Mouse (Mus musculus) forebrain, embryonic 14.5 days (tissue): Measurements from ENCODE around the gene Psmc3. TPM values are rescaled to one million over a fixed set of nuclear protein-coding genes. Genes with fewer than 3 reads are reported as not detected.
A peak's percentile ranks its signal among the peaks of the same experiment; 100 is the strongest.

ENCODE experiments used
- ATAC-seq: fragments of 200-750 bp; cut with Nextera tagmentation; 2 replicates; pipeline ENCODE4 v1.8.0; 2017; ENCODE audit warnings: mild to moderate bottlenecking, moderate library complexity
- DNase-seq: peaks from one replicate; pipeline ENCODE4 v3.0.0-alpha.2; 2015; ENCODE audit warnings: low spot score
- H3K27ac ChIP-seq: fragments of 300-500 bp; sonication (generic); 2 replicates; pipeline ENCODE4 v1.5.1; 2014; ENCODE audit warnings: low read depth, mild to moderate bottlenecking, control low read depth, low read length, moderate library complexity
- H3K27me3 ChIP-seq: fragments of 300-500 bp; sonication (generic); replicated peaks from 2 replicates; pipeline ENCODE4 v1.6.1; 2014; ENCODE audit warnings: low read length, control low read depth, mixed read lengths; ENCODE audit not compliant: control insufficient read depth, insufficient read depth
- H3K36me3 ChIP-seq: fragments of 300-500 bp; sonication (generic); 2 replicates; pipeline ENCODE4 v1.6.1; 2014; ENCODE audit warnings: low read length, control low read depth; ENCODE audit not compliant: control insufficient read depth, insufficient read depth
- H3K4me1 ChIP-seq: fragments of 300-500 bp; sonication (generic); 2 replicates; pipeline ENCODE4 v1.6.1; 2014; ENCODE audit warnings: antibody characterized with exemption, low read length, control low read depth; ENCODE audit not compliant: control insufficient read depth, insufficient read depth
- H3K4me2 ChIP-seq: fragments of 300-500 bp; sonication (generic); 2 replicates; pipeline ENCODE4 v1.6.1; 2014; ENCODE audit warnings: mild to moderate bottlenecking, control low read depth, low read length
- H3K4me3 ChIP-seq: fragments of 300-500 bp; sonication (generic); 2 replicates; pipeline ENCODE4 v1.5.1; 2014; ENCODE audit warnings: low read depth, low read length, control low read depth
- H3K9ac ChIP-seq: fragments of 300-500 bp; sonication (generic); 2 replicates; pipeline ENCODE4 v1.6.1; 2014; ENCODE audit warnings: mild to moderate bottlenecking, low read length, control low read depth, moderate library complexity
- H3K9me3 ChIP-seq: fragments of 300-500 bp; sonication (generic); replicated peaks from 2 replicates; pipeline ENCODE4 v1.6.1; 2016; ENCODE audit warnings: low read length, control low read depth, mixed read lengths; ENCODE audit not compliant: control insufficient read depth
- WGBS: fragments of 180-500 bp; shearing (Covaris S2); extraction: QIAGEN DNeasy Blood & Tissue Kit; methylation state at CpG from one replicate; pipeline ENCODE4 v1.1.7; 2014; 5-methylcytosine and 5-hydroxymethylcytosine counted together
- polyA plus RNA-seq: library from polyadenylated mRNA; unstranded; fragments of >200 nt; fragmentation: Nextera tagmentation; extraction: Ambion mirVana; gene quantifications from 2 replicates; pipeline ENCODE4 v1.2.1, GENCODE M21; 2014

Gene Psmc3
- polyA plus RNA-seq, 1 experiment from 2014 or later = 298 TPM

DNA sequence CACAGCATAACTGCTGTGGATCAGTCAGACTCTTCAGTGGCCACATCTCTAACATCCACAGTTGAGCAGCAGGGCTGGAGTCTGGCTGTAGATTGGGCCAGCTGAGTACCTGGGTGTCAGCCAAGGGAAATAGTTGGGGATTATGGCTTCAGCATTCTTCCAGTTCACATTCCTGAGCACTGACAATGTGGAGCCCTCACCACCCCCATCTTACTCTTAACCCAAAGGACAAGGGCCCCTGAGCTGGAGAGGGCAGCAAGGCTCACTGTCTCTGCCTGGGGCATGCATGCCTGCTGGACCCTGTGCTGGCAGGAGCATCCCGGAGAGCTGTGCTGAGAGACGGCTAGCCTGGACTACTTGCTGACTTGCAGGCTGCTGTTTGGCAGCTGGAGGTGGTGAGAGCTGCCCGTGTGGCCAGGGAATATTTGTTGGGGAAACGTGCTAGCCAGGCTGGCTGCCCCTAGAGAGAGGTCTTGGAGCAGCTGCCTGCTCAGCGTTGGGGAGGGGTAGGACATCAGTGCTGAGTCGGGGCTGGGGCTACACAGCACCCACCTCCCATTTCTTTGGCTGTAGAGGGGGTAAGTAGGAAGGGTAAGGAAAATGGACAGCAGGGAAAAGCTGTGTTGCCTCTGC, 8.2 kb downstream of the Psmc3 start:
- no peak for ATAC-seq
- no peak for DNase-seq
- Histone ChIP-seq H3K27me3 (no peaks in the 10 kb centered on the region), H3K4me1 (no peaks in the 10 kb centered on the region), H3K4me3 (no peak overlapping the region), H3K36me3 (peaks cover 90% of the 10 kb centered on the region), H3K9ac (no peak overlapping the region), H3K4me2 (no peak overlapping the region), H3K27ac (no peak overlapping the region), H3K9me3 (no peaks in the 10 kb centered on the region)
- 90% methylated on average over 6 of the region's 6 CpGs for WGBS

DNA sequence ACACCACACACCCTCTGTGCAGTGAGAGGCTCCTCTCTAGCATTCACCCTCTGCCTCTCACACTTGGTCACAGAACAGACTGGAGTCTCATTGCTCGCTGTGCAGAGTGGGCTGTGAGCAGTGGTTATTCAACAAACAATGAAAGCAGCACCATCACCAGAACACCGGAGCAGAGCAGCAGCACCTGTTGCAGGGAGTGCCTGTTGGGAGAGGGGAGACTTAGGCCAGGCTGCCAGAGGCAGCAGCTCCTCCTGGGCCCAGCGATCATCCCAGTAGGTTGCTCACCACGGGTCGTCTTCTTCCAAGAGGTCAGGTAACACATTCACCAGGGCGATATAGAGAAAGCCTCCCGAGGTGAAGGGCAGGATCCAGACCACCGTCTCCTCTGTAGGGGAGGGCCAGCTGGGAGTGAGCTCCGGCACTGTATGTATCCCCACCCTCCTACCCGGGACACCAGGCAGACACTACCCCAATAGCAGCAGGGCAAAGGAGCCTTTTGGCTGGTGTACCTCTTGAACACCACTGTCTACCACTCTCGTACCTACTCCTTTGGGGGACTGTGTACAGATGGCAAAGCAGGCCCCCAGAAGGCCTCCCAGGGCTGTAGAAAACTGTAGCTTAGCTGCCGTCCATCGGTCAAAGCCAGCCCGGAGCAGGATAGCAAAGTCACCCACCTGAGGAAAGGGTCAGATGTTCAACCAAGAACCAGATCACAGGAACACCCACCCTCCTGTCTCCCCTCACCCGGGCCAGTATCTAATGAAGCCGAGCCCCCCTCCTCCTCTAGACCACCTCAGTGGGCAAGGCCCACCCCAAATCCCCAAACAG, 9.2 kb downstream of the Psmc3 start:
- no peaks in the 10 kb centered on the region for H3K9me3 ChIP-seq
- H3K4me2 ChIP-seq = no peak overlapping the region
- no peaks in the 10 kb centered on the region for H3K27me3 ChIP-seq
- DNase-seq (no peak), ATAC-seq (no peak)
- H3K36me3 ChIP-seq = peaks cover 80% of the 10 kb centered on the region
- no peak overlapping the region for H3K4me3 ChIP-seq
- no peaks in the 10 kb centered on the region for H3K4me1 ChIP-seq
- 89% methylated on average over 16 of the region's 16 CpGs for WGBS
- H3K9ac ChIP-seq = no peak overlapping the region
- no peak overlapping the region for H3K27ac ChIP-seq

GRCm38 (mm10) chr2:91064211-91064610, 10.4 kb downstream of the Psmc3 start:
- ATAC-seq = no peak
- H3K36me3 ChIP-seq = peaks cover 67% of the 10 kb centered on the region

DNA sequence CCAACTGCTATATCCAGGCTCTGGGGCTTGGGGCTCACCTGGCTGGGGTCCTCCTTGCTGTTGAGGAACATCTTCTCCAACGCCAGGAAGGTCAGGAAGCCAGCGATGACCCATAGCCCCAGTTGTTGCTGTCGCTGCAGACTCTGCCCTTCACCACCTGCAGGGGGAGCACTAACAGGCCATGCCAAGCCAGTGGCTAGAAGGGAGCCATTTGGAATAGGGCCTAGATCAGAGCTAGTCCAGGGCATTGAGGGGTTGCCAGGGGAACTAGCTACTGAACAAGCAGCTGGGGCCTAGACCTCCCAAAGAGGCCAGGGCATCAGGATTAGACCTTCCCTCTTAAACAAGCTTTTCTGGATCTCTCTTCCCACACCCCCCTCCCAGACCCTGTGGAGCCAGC, 11.7 kb downstream of the Psmc3 start:
- H3K4me1 ChIP-seq = peaks cover 7% of the 10 kb centered on the region
- DNase-seq = peak; percentile 60
- no peak overlapping the region for H3K4me3 ChIP-seq
- no peak overlapping the region for H3K9ac ChIP-seq
- 44% methylated on average over 3 of the region's 3 CpGs for WGBS
- H3K27ac ChIP-seq = no peak overlapping the region; the same call in 1 of the 2 replicates
- no peaks in the 10 kb centered on the region for H3K9me3 ChIP-seq
- no peaks in the 10 kb centered on the region for H3K27me3 ChIP-seq
- no peak for ATAC-seq
- H3K36me3 ChIP-seq = peaks cover 54% of the 10 kb centered on the region
- H3K4me2 ChIP-seq = no peak overlapping the region

More at GRCm38 (mm10) chr2:91064211-91064610, 10.4 kb downstream of the Psmc3 start:
- Histone ChIP-seq H3K27me3 (no peaks in the 10 kb centered on the region), H3K27ac (no peak overlapping the region), H3K4me2 (no peak overlapping the region), H3K9ac (no peak overlapping the region), H3K9me3 (no peaks in the 10 kb centered on the region), H3K4me1 (peaks cover 2% of the 10 kb centered on the region), H3K4me3 (no peak overlapping the region)
- DNase-seq = no peak
- WGBS = 87% methylated on average over 6 of the region's 6 CpGs

GRCm38 (mm10) chr2:91066455-91066854, 12.6 kb downstream of the Psmc3 start:
- Histone ChIP-seq H3K9me3 (no peaks in the 10 kb centered on the region), H3K36me3 (peaks cover 45% of the 10 kb centered on the region), H3K4me3 (no peak overlapping the region), H3K4me2 (no peak overlapping the region), H3K27me3 (no peaks in the 10 kb centered on the region), H3K9ac (no peak overlapping the region), H3K27ac (no peak overlapping the region), H3K4me1 (peaks cover 13% of the 10 kb centered on the region)
- no peak for DNase-seq
- no peak for ATAC-seq
- whole genome bisulfite sequencing = 80% methylated on average over 3 of the region's 3 CpGs

- H3K9ac ChIP-seq = peak overlapping the region; percentile 32; the same call in 1 of the 2 replicates
- H3K4me2 ChIP-seq = peak overlapping the region; percentile 83; the same call in 1 of the 2 replicates
- ATAC-seq = no peak
- peaks cover 27% of the 10 kb centered on the region for H3K36me3 ChIP-seq
- H3K27ac ChIP-seq = no peak overlapping the region
- no peak for DNase-seq
- WGBS = 52% methylated on average over 13 of the region's 13 CpGs
- no peaks in the 10 kb centered on the region for H3K9me3 ChIP-seq
- H3K4me1 ChIP-seq = peaks cover 13% of the 10 kb centered on the region
- H3K4me3 ChIP-seq = no peak overlapping the region
- no peaks in the 10 kb centered on the region for H3K27me3 ChIP-seq
These were observed 14.5 kb downstream of the Psmc3 start for GRCm38 (mm10) chr2:91068162-91068871.

DNA sequence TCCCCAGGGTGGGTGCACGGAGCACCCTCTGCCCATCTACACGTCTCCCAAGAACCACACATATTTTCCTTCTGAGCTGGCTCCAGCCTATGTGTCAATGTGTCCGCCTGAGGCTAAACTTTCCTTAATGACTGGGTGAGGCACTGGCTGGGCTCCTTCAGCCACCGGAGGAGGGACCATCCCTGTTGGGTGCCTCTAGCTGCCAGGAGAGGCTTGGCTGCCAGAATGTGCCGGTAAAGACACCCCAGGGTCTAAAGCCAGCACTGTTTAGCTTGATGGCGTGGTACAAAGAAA, 15.0 kb downstream of the Psmc3 start:
- peak overlapping the region; percentile 83; the same call in 1 of the 2 replicates for H3K9ac ChIP-seq
- WGBS = 46% methylated on average over 6 of the region's 6 CpGs

DNA sequence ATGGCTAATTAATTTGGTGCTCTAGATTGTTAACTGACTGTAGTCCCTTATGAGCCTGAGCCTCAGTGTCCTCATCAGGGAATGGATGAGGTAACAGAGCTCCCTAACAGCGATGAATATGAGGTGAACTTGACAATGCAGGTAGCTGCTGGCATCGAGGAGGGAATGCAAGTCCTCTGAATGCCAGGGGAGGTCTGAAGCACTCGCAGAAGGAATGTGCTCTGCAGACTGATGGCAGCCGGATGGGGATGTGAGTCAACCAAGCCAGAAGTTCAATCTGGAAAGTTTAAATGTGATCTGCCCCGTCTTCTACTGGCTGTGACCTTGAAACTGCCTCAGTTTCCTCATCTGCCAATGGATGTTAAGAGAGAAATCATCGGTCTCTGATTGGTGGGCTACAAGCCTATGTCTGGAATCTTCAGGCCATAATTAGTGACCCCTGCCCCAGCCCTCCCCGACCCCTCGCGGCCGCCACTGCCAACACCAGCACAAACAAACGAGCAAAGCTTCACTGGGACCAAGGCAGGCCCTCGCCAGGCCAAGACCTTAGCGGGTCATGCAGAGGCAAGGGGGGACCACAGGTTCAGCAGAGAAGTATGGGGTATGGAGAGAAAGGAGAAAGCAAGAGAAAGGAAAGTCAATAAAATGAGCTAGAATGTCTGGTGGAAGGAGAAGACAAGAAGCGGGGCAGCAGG, 15.6 kb downstream of the Psmc3 start:
- Histone ChIP-seq H3K4me3 (peak overlapping the region; percentile 68), H3K27me3 (no peaks in the 10 kb centered on the region), H3K4me2 (peak overlapping the region; percentile 83), H3K4me1 (peaks cover 13% of the 10 kb centered on the region), H3K9me3 (no peaks in the 10 kb centered on the region), H3K36me3 (peaks cover 16% of the 10 kb centered on the region), H3K9ac (peak overlapping the region; percentile 83), H3K27ac (peak overlapping the region; percentile 74; the same call in 1 of the 2 replicates)
- DNase-seq (no peak), ATAC-seq (peak; percentile 1)
- WGBS = 9% methylated on average over 14 of the region's 14 CpGs

More for the DNA sequence above, 15.0 kb downstream of the Psmc3 start:
- Histone ChIP-seq H3K27ac (no peak overlapping the region), H3K36me3 (peaks cover 22% of the 10 kb centered on the region), H3K4me2 (peak overlapping the region; percentile 83), H3K4me1 (peaks cover 13% of the 10 kb centered on the region), H3K4me3 (peak overlapping the region; percentile 68; the same call in 1 of the 2 replicates), H3K27me3 (no peaks in the 10 kb centered on the region), H3K9me3 (no peaks in the 10 kb centered on the region)
- ATAC-seq (no peak), DNase-seq (no peak)
